Mouse (Mus musculus) kidney, adult 10 weeks (tissue): ENCODE results near the gene Fcer1a. TPM values are rescaled to one million over a fixed set of nuclear protein-coding genes. Genes with fewer than 3 reads are reported as not detected.

Source experiments
- polyA plus RNA-seq: library from polyadenylated mRNA; stranded (reverse); fragments of 350-450 nt; fragmentation: Illumina TruSeq; extraction: RNeasy Lipid Tissue Mini Kit (QIAGEN cat#74804); gene quantifications from one replicate; pipeline ENCODE4 v1.2.3, GENCODE M21; 2014; ENCODE audit warnings: low read depth, low replicate concordance

Fcer1a gene
- not detected for polyA plus RNA-seq

DNA sequence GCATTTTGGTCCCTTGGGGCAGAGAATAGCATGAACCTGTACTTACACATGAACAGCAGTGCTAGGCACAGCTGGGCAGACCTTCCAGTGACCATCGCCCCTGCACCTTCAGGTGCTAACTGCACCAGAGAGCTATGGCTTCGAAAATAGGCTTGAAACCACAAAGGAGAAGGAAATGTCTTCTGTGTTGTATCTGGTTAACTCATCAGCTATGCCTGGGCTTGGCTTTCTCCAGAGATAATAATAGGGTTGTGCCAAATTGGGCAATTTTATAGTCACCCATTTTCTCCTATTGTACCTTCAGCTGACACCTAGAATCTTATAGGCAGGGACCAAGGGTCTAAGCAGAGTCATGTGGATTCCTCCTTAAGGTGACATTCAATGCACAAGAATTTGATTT, at the start of gene Fcer1a:
TSS of gene Fcer1a (minus strand) at position 134 of the 400 bp plus-strand sequence.

DNA sequence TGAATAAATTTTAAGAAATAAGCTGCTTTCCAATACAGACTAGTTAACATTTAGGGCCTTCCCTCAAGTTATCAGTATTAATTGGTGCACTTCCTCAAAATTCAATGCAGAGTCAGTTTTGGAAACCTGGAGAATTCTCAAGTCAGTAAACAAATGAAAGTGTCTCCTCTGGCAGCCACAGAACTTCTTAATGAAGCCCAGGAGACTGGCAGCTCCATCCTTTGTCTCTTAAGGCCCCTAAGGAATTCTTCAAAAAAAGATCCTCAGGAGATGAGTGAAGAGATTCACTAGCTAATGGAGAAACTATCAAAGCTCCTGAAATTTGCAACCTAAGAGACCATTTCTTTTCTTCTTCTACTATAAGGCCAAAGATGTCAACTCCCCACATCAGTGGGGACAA, 38.7 kb upstream of the Fcer1a start, which contains the start of gene Olfr418:
TSS of gene Olfr418 (plus strand) at position 301 of the 400 bp plus-strand sequence.

DNA sequence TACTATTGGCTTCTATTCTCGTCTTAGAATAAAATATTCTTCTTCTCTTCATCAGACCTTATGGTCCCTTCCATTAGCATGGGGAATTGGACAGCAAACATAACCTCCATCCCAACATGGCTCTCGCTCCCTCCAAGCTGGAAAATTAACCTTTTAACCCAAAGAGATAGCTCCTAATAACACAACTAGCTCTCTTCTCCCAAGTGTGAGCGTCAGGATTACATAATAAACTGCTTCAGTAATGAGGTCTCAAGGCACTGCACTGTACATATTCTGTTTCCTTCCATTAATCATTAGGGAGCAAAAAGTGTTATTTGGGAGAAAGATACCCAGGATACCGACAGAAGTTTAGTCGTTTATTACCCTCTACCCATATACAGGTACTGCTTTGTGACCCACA, 14.9 kb downstream of the Fcer1a start, which contains the start of gene Olfr1404:
TSS of gene Olfr1404 (plus strand) at position 301 of the 400 bp plus-strand sequence.

DNA sequence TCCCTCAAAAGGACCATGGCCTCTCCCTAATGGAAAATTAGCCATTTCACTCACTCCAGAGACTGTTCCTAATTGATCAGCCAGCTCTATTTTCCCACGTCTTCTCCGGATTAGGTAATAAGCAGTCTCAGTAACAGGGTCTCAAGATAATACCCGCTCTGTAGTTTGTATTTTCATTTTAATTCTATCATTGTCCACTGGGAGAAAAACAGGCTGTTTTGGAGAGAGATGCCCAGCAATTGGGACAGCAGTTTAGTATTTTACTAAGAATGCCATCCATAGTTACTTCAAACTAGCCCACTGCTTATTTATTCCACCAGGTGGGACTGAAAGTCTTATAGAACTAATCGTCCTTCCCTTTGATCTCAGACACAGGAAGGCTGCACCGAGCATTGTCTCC, 29.5 kb downstream of the Fcer1a start, which contains the start of gene Olfr218:
TSS of gene Olfr218 (plus strand) at position 301 of the 400 bp plus-strand sequence.

DNA sequence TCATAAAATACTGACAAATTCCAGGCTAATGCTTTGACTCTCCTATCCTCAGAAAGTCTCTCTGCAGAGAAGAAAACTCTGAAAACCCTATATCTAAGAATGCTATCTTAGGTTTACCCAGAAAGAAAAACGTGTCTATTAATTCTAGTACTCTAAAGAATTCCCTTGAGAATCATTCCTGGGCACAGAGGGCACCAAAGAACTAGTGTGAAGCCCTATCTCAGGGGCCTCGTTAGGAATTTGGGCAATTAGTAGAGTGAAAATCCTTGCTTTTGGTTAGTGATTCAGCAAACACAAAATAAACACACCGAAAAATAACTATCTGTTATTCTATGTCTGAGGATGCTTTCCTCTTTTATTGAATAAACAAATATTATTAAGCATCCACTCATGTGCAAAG, 36.5 kb downstream of the Fcer1a start, which contains the start of gene Olfr1406:
TSS of gene Olfr1406 (minus strand) at position 101 of the 400 bp plus-strand sequence.

Other genes with a start within 250 kb of the Fcer1a start
- gene Olfr1408, start 89.8 kb downstream of the Fcer1a start, polyA plus RNA-seq: not detected
- not detected for gene Olfr1406, start 36.6 kb downstream of the Fcer1a start, polyA plus RNA-seq
- not detected for gene Olfr218, start 29.4 kb downstream of the Fcer1a start, polyA plus RNA-seq
- not detected for gene Olfr1404, start 14.8 kb downstream of the Fcer1a start, polyA plus RNA-seq
- not detected for gene Olfr418, start 38.8 kb upstream of the Fcer1a start, polyA plus RNA-seq
- gene Mptx2, start 50.6 kb upstream of the Fcer1a start, polyA plus RNA-seq: not detected
- gene Ackr1, start 106.5 kb upstream of the Fcer1a start, polyA plus RNA-seq: not detected
- 0.89 TPM for gene Aim2, start 123.7 kb upstream of the Fcer1a start, polyA plus RNA-seq
- gene Cadm3, start 140.5 kb upstream of the Fcer1a start, polyA plus RNA-seq: 0.16 TPM